Mouse (Mus musculus) kidney, postnatal 0 days (tissue): ENCODE data around the gene Pih1d1. TPM values are rescaled to one million over a fixed set of nuclear protein-coding genes. Genes with fewer than 3 reads are reported as not detected.
"Not testable (repeated sequence)": the region's sequence is repeated elsewhere in the genome, so short reads cannot be mapped to it uniquely, and the experiment has no call there.

Experiments
- ATAC-seq: fragments of 200-750 bp; cut with Nextera tagmentation; replicated peaks from 2 replicates; pipeline ENCODE4 v1.8.0; 2017; ENCODE audit warnings: low read depth, moderate number of reproducible peaks, moderate TSS enrichment, moderate library complexity; ENCODE audit not compliant: low FRiP score
- DNase-seq: peaks from one replicate; pipeline ENCODE4 v3.0.0-alpha.2; 2016; ENCODE audit warnings: low spot score
- H3K27ac ChIP-seq: fragments of 300-500 bp; sonication (generic); 2 replicates; pipeline ENCODE4 v1.5.1; 2014; ENCODE audit warnings: mild to moderate bottlenecking
- H3K27me3 ChIP-seq: fragments of 300-500 bp; sonication (generic); 2 replicates; pipeline ENCODE4 v1.6.1; 2014; ENCODE audit warnings: low read length, mixed read lengths; ENCODE audit not compliant: insufficient read depth
- H3K36me3 ChIP-seq: fragments of 300-500 bp; sonication (generic); 2 replicates; pipeline ENCODE4 v1.6.1; 2014; ENCODE audit warnings: low read length, mixed read lengths; ENCODE audit not compliant: insufficient read depth
- H3K4me1 ChIP-seq: fragments of 300-500 bp; sonication (generic); replicated peaks from 2 replicates; pipeline ENCODE4 v1.6.1; 2014; ENCODE audit warnings: antibody characterized with exemption, low read length, mixed read lengths; ENCODE audit not compliant: insufficient read depth
- H3K4me2 ChIP-seq: fragments of 300-500 bp; sonication (generic); 2 replicates; pipeline ENCODE4 v1.6.1; 2014; ENCODE audit warnings: mild to moderate bottlenecking, low read length, moderate library complexity, mixed read lengths
- H3K4me3 ChIP-seq: fragments of 300-500 bp; sonication (generic); replicated peaks from 2 replicates; pipeline ENCODE4 v1.5.1; 2014; ENCODE audit warnings: low read depth, low read length
- H3K9ac ChIP-seq: fragments of 300-500 bp; sonication (generic); 2 replicates; pipeline ENCODE4 v1.6.1; 2014; ENCODE audit warnings: low read depth, low read length
- H3K9me3 ChIP-seq: fragments of 300-500 bp; sonication (generic); replicated peaks from 2 replicates; pipeline ENCODE4 v1.6.1; 2016; ENCODE audit warnings: low read length, inconsistent platforms, mixed read lengths
- CTCF ChIP-seq: IDR thresholded peaks from 2 replicates; pipeline ENCODE4 v1.5.1; 2016; ENCODE audit warnings: antibody characterized with exemption, low read depth, mild to moderate bottlenecking, moderate library complexity
- WGBS: fragments of 180-500 bp; shearing (Covaris S2); extraction: QIAGEN DNeasy Blood & Tissue Kit; methylation state at CpG from one replicate; pipeline ENCODE4 v1.1.7; 2014; 5-methylcytosine and 5-hydroxymethylcytosine counted together
- polyA plus RNA-seq: library from polyadenylated mRNA; unstranded; fragments of >200 nt; fragmentation: Nextera tagmentation; extraction: Ambion mirVana; gene quantifications from 2 replicates; pipeline ENCODE4 v1.2.1, GENCODE M21; 2015

Pih1d1 gene
- polyA plus RNA-seq, 1 experiment from 2014 or later: 81.3 TPM

DNA sequence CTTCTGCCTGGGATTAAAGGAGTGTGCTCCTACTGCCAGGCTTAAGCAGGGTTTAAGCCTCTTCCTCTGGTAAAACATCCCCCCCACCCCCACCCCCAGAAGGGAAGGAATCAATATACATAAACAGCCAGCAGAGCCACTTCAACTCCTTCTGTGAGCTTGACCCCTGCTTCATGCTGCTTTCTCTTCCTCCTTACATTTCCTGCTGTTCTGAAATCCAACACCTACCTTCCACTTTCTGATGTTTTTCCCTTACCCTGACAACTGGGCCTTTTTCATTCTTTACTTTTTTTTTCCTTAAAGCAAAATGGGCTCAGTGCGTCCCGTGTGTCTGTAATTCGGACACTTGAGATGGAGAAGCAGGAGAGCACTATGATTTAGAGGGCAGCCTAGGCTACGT is 3.8 kb upstream of the Pih1d1 start:
- DNase-seq (peak; percentile 51), ATAC-seq (no peak)
- peaks cover 14% of the 10 kb centered on the region; the same call in 1 of the 2 replicates for H3K36me3 ChIP-seq
- peaks cover 11% of the 10 kb centered on the region for H3K4me1 ChIP-seq
- no peak overlapping the region for H3K4me2 ChIP-seq
- no peaks in the 10 kb centered on the region for H3K27me3 ChIP-seq
- H3K9me3 ChIP-seq: no peaks in the 10 kb centered on the region
- 29% methylated on average over 4 of the region's 4 CpGs for WGBS
- H3K4me3 ChIP-seq: no peak overlapping the region
- H3K27ac ChIP-seq: peak overlapping the region; percentile 80
- TF ChIP-seq CTCF: no peak
- H3K9ac ChIP-seq: no peak overlapping the region

GRCm38 (mm10) chr7:45151303-45151702 is 2.8 kb upstream of the Pih1d1 start:
- Histone ChIP-seq H3K27ac (peak overlapping the region; percentile 80), H3K36me3 (0 out of 2 replicates have a peak, but pooled peaks cover 5% of the 10 kb centered on the region), H3K27me3 (no peaks in the 10 kb centered on the region), H3K4me2 (no peak overlapping the region), H3K9ac (no peak overlapping the region), H3K4me1 (peaks cover 11% of the 10 kb centered on the region), H3K9me3 (no peaks in the 10 kb centered on the region), H3K4me3 (no peak overlapping the region)
- WGBS: 23% methylated on average over 11 of the region's 11 CpGs
- TF ChIP-seq CTCF: no peak
- DNase-seq (peak; percentile 90), ATAC-seq (no peak)

GRCm38 (mm10) chr7:45153052-45153451 is 1.1 kb upstream of the Pih1d1 start:
- ATAC-seq, H3K36me3 ChIP-seq, DNase-seq, H3K4me3 ChIP-seq, H3K9me3 ChIP-seq, H3K27ac ChIP-seq, H3K27me3 ChIP-seq, H3K4me1 ChIP-seq, H3K9ac ChIP-seq: not testable (repeated sequence)
- 88% methylated on average over 2 of the region's 2 CpGs for WGBS
- H3K4me2 ChIP-seq: peak overlapping the region; percentile 73

GRCm38 (mm10) chr7:45153586-45153985 is 517 bp upstream of the Pih1d1 start:
- ATAC-seq (no peak), DNase-seq (no peak)
- Histone ChIP-seq H3K27me3 (no peaks in the 10 kb centered on the region), H3K9ac (peak overlapping the region; percentile 66), H3K4me2 (peak overlapping the region; percentile 73), H3K9me3 (no peaks in the 10 kb centered on the region), H3K27ac (peak overlapping the region; percentile 93), H3K36me3 (peaks cover 3% of the 10 kb centered on the region; the same call in 1 of the 2 replicates), H3K4me3 (peak overlapping the region; percentile 48), H3K4me1 (peaks cover 7% of the 10 kb centered on the region)
- 4% methylated on average over 5 of the region's 5 CpGs for WGBS
- no peak for TF ChIP-seq CTCF

DNA sequence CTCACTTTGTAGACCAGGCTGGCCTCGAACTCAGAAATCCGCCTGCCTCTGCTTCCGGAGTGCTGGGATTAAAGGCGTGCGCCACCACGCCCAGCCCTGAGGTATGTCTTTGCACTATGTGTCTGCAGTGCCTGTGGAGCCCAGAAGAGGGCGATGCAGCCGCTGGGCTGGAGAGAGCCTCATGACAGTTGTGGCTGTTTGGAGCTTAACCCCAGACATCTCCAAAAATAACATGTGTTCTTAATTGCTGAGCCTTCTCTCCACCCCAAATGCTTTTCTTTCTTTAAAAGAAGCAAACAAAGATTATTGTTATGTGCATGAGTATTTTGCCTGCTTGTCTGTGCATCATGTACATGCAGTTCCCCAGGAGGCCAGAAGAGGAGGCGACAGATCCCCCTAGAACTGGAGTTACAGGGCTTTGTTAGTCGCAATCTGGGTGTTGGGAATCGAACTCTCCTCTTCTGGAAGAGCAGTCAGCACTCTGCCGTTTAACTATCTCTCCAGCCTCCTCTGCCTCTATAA is 951 bp downstream of the Pih1d1 start:
- H3K4me3 ChIP-seq: peak overlapping the region; percentile 48
- no peaks in the 10 kb centered on the region for H3K27me3 ChIP-seq
- H3K4me1 ChIP-seq: peaks cover 7% of the 10 kb centered on the region
- ATAC-seq (peak; percentile 11; the same call in 1 of the 2 replicates), DNase-seq (peak; percentile 61)
- peaks cover 11% of the 10 kb centered on the region; the same call in 1 of the 2 replicates for H3K36me3 ChIP-seq
- peak overlapping the region; percentile 73 for H3K4me2 ChIP-seq
- H3K27ac ChIP-seq: 0 out of 2 replicates have a peak overlapping the region, but pooled peaks have one; percentile 93
- WGBS: 82% methylated on average over 12 of the region's 12 CpGs
- no peaks in the 10 kb centered on the region for H3K9me3 ChIP-seq
- no peak overlapping the region for H3K9ac ChIP-seq
- TF ChIP-seq CTCF: peak; percentile 73

- WGBS: 86% methylated on average over 9 of the region's 9 CpGs
Measured at GRCm38 (mm10) chr7:45155590-45155989, 1.5 kb downstream of the Pih1d1 start.

GRCm38 (mm10) chr7:45156206-45156605 is 2.1 kb downstream of the Pih1d1 start:
- Histone ChIP-seq H3K9me3 (no peaks in the 10 kb centered on the region), H3K27ac (no peak overlapping the region), H3K27me3 (no peaks in the 10 kb centered on the region), H3K4me3 (no peak overlapping the region), H3K4me2 (no peak overlapping the region), H3K36me3 (peaks cover 13% of the 10 kb centered on the region; the same call in 1 of the 2 replicates), H3K9ac (no peak overlapping the region), H3K4me1 (no peaks in the 10 kb centered on the region)
- ATAC-seq (no peak), DNase-seq (no peak)
- WGBS: 94% methylated on average over 15 of the region's 15 CpGs
- TF ChIP-seq CTCF: no peak

More at GRCm38 (mm10) chr7:45155590-45155989, 1.5 kb downstream of the Pih1d1 start:
- no peak overlapping the region for H3K9ac ChIP-seq
- peaks cover 5% of the 10 kb centered on the region for H3K4me1 ChIP-seq
- DNase-seq: no peak
- H3K27ac ChIP-seq: no peak overlapping the region
- no peaks in the 10 kb centered on the region for H3K27me3 ChIP-seq
- ATAC-seq: no peak
- peaks cover 13% of the 10 kb centered on the region; the same call in 1 of the 2 replicates for H3K36me3 ChIP-seq
- no peaks in the 10 kb centered on the region for H3K9me3 ChIP-seq
- 0 out of 2 replicates have a peak overlapping the region, but pooled peaks have one; percentile 73 for H3K4me2 ChIP-seq
- H3K4me3 ChIP-seq: no peak overlapping the region
- TF ChIP-seq CTCF: no peak
